Mouse (Mus musculus) heart, adult 9 months (tissue): ENCODE data around the gene Ipo5.

ENCODE experiments used
- DNase-seq, 2 experiments: peaks; one replicate each; pipeline ENCODE4 v3.0.0; 2022; ENCODE audit warnings: low spot score in 2 of 2

Gene Ipo5

DNA sequence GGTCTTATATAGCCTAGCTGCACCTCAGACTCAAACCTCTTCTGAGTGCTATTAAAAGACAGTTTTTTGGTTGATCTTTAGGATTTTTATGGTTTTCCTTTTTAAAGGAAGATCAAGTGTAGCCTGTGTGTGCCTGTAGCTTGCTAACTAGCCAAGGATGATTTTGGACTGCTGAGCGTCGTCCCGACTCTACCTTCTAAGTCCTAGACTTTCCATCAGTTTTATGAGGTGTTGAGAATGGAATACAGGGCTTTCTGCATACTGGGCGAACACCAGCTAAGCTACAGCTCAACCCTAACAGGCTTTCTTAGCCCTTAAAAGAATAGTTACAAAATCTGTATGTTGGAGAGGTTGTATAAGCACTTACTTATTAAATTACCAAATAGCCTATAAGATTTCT lies 13.0 kb downstream of the Ipo5 start:
- DNase-seq: no peak

DNA sequence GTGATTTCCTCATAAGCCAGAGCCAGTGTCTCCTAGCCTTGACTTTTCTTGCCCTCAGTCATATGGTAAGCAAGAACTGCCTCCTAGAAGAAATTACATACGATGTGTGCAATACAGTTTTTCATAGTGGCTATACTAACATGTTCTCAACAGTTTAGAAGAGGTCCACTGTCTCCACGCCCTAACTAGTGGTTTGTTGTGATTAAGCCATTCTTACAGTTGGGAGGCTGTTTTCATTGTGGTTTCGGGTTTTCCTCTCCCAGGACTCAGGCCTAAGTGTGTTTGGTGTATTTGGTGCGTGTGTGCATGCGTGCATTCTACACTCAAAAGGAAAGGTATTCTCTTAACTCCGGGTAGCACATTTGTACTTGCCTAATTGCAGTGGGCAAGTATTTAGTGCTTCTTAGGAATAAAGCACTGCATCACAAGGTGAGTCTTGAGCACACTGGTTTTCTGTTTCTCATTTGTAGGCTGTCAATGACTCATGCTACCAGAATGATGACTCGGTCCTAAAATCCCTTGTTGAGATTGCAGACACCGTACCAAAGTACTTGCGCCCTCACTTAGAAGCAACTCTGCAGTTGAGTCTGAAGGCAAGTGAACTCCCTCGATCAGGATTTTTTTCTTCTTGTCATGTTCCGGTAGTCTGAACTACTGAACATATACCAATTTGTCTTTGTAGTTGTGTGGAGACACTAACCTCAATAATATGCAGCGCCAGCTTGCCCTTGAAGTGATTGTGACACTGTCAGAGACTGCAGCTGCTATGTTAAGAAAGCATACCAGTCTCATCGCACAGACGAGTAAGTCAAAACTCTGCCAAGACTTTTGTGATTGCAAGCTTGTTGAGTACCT lies 14.9 kb downstream of the Ipo5 start:
- DNase-seq: no peak

DNA sequence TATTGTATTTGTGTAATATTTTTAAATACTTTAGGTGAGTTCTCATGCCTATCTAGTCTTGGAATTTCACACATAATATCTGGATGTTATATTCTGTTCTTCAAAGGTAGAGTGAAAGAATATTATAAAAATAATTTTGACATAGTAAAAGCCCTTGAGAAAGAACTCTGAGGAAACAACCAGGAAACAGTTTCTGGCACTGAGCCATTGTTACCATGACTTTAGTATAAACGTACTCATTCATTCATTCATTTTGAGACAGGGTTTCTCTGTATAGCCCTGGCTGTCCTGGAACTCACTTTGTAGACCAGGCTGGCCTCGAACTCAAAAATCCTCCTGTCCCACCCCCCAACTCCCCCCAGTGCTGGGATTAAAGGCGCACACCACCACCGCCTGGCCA lies 20.2 kb downstream of the Ipo5 start:
- no peak for DNase-seq

DNA sequence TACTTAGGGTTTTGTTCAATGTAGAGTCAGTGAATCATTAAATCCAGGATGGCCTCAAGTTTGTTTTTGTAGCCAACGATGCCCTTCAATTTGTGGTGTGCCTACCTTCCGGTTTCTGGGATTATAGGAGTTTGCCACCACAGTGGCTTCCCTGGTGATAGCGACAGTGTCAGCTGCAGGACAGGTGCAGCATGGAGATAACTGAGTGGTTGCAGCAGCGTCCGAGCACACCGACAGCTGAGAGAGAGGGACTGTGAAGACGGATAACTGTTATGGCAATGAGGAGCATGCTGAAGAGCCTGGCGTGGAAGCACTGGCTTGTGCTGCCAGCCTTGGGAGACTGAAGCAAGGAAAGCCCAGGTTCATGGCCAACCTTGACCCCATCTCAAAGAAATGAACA lies 22.6 kb downstream of the Ipo5 start:
- no peak for DNase-seq

DNA sequence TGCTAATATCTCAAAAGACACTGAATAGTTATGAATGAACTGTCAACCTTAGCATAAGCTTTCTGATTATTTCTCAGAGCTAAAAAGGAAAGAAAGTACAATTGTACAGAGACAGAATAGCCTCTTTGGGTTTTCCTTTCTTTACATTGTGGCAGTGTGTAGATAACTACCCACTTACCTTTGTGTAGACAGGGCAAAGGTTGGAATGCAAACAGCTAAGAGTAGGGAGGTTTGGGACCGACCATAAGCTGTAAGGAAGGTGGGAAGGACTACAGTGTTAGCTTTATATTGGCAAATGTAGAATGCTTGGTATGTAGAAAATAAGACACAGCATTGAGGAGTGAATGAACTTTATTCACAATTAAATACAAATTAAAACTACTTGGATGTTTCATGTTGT lies 26.1 kb downstream of the Ipo5 start:
- DNase-seq: no peak

DNA sequence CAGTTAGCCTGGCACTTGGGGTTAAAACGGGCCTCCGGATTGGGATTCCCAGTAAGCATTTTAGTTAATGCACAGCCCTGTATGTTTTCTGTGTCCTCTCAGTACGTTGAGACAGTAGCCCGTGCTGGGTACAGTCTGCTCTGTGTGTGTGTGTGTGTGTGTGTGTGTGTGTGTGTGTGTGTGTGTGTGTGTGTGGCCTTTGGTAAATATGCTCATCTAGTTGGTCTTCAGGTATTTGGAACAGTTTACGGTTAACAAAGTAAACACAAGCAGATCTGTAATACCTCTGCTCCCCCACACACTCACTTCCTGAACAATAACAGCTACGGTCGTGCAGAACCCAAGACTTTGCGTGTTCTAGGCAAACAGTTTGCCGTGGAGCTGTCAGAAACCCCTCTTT lies 31.8 kb downstream of the Ipo5 start:
- DNase-seq: no peak

DNA sequence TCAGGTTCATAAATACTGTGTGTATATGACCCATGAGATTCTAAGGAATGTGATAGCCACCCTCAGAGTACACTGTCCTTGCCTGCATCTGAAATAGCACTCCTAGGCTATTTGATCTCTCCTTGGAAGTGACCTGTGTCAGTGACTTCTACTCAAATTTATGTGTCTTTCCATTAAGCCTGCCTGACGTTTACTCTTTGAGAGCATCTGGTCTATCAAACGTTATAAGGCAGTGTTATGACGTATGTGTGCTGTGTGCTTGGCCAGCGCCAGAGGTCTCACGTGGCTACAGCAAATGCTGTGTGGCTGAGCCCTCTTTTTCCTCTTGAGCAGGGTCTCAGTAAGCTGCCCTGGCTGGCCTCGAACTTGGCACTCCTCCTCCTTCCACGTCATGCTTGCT lies 34.1 kb downstream of the Ipo5 start:
- no peak for DNase-seq

DNA sequence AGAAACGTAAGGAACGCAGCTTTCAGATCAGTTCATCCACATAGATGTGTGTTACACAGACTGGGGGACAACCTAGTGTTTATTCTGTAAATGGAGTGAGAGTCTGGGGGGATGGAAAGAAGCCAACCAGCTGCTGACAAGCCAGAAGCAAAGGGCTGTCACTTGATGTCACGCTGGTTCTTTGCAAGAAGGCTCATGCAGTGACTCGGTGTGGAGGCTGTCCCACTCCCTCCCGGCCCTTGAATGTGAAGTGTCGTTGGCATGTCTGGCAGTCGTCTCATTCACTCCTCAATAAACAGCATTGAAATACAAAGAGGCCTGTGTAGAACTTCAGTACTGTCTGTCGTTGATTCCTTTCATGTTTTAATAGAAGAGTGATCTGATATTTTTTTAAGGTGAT lies 36.1 kb downstream of the Ipo5 start:
- no peak for DNase-seq

DNA sequence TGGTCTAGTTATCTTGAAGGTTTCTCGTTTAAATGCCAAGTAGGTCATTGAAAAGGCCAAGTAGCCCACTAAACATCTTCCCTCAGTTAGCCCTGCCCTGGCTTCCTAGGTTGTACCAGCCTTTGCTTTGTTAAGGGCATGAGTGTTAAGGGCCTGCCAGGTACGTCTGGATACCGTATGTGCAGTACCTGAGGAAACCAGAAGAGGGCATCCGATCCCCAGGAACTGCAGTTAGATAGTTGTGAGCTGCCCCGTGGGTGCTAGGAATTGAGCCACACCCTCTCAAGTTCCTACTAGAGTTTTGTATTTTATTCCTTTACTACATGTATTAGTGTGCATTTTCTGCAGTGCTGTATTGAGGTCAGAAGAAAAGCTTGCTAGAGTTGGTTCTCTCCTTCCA lies 38.0 kb downstream of the Ipo5 start:
- no peak for DNase-seq

DNA sequence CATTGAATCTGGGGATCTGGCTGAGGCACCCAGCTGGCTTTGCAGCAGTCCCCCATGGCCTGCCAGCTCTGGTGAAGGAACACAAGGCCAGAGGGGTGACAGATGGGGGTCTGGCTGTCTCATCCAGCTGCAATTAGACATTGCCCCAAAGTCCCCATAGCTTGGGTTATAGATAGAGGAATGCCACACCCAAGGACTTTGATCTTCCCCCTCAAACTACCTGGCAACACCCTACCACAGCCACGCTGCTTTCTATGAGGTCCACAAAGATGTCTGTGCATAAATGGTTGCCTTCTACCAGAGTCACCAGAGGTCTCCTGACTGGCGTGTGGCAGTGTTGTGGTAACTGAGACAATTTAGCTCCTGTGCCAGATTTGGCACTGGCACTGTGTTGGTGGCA lies 39.0 kb downstream of the Ipo5 start:
- DNase-seq: no peak

DNA sequence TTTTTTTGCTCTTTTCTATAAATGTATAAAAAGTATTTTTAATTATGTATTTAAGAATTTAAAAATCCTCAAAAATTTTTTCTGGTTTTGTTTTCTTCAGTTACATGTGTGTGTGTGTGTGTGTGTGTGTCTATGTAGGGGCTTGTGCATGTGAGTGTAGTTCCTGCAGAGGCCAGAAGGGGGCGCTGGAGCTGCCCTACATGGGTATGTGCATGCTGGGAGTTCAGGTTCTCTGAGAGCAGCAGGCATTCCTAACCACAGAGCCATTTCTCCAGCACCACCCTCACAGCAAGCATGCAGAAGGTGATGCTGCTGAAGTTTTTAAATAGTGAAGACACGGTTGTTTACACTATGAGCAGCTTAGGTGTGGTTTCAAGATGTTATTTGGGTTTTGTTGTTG lies 41.4 kb downstream of the Ipo5 start:
- DNase-seq: no peak

DNA sequence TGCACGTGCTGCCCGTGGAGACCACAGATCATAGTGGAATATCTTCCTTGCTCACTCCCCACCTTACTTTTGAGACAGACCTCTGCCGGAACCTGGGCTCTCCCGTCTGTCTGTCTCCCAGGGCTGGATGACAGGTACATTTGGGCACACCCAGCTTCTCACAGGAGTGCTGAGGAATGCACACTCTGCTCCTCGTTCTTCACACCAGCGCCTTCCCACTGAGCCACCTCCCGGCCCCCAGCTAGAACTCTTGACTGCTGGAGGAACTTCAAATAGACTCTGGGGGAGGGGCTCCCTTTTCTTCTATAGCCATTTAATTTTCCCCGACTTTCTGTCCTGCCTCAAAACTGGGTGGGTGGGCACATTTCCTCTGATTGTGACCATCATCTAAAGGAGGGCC lies 49.5 kb downstream of the Ipo5 start:
- no peak for DNase-seq

DNA sequence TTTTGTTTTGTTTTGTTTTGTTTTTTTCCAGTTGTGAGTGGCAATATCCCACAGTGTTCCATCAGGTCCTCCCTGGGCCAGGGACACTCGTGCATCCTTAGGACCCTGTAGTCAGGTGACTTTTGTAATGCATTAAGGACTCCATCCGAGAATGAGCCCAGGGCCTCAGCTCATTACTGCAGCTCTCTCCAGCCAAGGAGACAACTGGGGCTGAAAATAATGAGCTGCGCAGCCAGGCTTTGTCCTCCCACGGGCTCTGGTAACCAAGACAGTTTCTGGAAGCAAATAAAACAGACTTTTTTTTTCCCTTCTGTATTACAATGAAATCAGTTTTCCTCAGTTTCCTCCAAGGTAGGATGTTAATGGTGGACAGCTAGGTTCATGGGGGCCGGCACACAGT lies 50.0 kb downstream of the Ipo5 start:
- no peak for DNase-seq

DNA sequence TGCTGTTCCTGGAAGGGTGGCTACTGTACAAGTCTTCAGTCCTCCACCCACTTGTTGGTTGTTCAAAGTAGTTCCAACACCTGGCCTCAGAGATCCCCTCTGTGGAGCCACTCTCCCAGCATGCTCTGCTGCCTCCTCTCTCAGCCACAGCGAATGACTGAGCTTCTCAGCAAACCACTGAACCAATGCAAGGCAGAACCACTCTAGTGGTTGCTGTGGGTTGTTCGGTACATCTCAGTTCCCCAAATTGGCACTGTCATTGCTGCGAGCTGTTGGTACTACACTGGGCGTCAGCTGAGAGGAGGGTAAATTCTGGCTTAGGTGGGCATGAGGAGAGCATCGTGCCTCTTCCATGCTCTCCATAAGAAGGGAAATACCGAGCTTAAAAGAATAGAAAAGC lies 56.0 kb downstream of the Ipo5 start:
- DNase-seq: no peak

DNA sequence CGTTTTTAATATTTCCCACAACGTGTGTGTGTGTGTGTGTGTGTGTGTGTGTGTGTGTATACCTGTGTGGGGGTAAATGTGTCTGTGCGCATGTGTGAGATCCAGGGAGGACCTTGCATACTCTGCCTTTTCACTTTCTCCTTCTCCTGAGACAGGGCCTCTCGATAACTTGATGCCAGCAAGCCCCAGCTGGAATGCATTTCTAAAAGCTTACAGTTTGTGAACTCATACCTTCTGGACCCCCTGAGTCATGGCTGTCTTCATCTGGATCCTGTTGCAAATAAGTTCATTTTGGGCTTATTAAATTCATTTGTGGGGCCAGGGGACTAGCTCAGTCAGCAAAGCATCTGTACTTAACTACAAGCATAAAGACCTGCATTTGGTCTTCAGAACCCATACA lies 57.7 kb downstream of the Ipo5 start:
- no peak for DNase-seq

DNA sequence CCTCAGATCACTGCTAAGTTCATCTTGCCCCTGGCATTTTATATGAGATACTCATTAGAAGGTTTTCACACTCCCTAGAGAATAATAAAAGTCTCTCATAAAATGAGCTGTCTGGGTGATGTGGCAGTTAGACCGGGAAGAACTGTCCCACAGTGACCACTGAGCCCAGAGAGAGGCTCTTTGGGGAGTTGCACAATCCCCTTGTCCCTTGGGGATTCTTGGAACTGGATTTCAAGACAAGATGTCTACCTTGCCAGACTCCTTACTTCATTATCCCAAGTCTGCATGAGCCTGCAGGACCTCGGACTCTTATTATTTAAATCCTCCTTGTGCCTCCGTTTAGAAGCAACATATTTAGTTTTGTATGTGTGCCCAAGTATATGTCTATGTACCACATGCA lies 58.6 kb downstream of the Ipo5 start:
- no peak for DNase-seq

DNA sequence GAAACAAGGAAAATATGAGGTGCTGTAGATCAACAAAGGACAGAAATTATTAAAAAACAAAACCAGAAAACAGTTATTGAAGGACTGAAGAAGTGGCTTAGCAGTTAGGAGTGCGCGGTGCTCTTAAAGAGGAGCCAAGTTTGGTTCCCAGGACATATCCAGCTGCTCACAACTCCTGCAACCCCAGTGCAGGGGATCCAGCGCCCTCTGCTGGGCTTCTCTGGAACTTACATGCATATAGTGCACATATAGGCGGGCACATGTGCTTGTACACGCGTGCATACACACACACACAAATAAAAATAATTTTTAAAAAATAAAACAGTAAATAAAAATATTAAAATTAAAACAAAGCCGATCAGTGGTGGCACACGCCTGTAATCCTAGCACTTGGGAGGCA lies 59.6 kb downstream of the Ipo5 start:
- no peak for DNase-seq

DNA sequence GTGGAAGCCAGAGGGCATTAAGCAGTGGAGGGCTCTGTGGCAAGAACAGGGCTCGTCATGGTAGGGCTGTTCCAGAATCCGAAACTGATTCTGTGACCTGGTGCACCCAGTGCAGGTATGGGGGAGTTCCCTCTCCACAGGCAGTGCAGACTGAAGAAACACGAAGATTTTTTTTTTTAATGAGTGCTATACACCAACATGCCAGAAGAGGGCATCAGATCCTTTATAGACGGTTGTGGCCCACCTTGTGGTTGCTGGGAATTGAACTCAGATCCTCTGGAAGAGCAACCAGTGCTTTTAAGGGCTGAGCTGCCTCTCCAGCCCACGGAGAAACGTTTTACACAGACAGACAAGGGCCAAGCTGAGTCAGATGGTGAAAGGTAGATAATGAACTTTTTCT lies 60.3 kb downstream of the Ipo5 start:
- DNase-seq: no peak

DNA sequence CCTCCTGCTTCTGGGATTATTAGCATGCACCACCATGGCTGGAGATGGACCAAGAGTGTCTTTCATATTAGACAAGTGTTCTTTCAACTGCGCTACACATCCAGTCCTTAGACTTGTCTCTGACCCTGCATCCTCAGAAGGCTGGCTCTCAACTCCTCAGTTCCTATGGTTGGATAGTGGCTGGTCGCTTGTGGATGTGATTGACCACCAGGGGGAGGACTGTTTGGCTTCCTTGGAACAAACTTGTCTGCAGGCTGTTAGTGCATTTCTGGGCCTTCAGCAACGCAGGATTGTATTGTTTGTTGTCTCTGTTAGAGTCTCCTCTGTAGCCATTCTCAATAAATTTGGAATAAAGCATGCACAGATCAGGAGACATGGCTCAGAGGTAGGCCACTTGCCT lies 68.5 kb downstream of the Ipo5 start:
- peak in 1 of 2 experiments; percentile 5 for DNase-seq

DNA sequence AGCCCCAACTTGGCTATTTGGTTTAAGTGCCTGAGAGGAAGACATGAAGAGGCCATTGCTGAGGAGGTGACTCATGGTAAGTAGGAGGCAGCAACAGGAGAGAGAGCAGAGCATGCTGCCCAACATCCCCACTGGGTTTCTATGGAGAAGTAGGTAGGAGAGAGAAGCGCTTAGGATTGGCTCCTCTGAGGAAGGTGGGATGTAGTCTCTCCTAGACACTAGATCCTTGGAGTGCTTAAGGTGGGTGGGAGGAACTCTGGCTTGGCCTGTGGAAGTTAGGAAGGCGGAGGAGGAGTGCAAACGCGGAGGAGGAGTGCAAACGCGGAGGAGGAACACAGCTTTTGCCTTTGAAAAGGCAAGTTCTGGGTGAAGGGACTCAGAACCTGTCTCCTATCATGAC lies 78.1 kb downstream of the Ipo5 start:
- DNase-seq: no peak
